Mouse (Mus musculus): Measurements from ENCODE around the gene Ccdc18. TPM values are rescaled to one million over a fixed set of nuclear protein-coding genes. Genes with fewer than 3 reads are reported as not detected.

The Ccdc18 gene
- polyA plus RNA-seq, 1 experiment from 2014 or later: 5.7 TPM

DNA sequence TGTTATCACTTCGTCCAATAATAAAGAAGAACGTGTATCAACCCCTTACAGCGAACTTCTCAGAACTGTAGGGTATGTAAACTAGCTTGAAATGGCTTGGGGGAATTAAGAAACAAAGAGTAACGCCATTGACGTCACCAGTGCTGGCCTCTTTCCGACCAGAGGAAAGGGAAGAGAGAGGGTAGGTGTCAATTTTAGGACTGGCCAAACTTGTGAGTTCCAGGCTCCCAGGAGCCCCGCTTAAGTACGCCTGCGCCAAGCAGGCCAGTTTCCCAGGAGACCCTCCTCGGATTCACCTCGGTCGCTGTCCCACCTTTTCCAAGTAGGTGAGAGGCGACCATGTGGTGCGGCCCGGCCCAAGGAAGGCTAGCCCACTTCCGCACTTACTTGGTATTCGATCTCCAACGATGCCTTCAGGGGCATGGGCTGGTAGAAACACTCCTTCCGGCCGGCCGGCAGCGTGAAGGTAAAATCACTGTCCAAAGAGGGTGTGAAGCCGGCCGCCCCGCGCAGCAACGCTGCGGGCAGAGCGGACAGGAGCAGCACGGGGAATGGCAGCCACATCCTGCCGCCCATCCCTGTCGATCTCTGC is 730 bp upstream of the Ccdc18 start:
- Histone ChIP-seq H3K4me2 (ENCODE audit: low read length) (peak overlapping the region; percentile 67), H3K27ac (ENCODE audit: low read length) (peak overlapping the region; percentile 82), H3K4me1 (replicated peaks; ENCODE audit: control insufficient read depth, insufficient read depth, low read length) (peaks cover 14% of the 10 kb centered on the region), H3K36me3 (ENCODE audit: control insufficient read depth, insufficient read depth) (no peaks in the 10 kb centered on the region), H3K4me3 (replicated peaks; ENCODE audit: low read length) (peak overlapping the region; percentile 98), H3K9me3 (ENCODE audit: control insufficient read depth, low read length) (no peaks in the 10 kb centered on the region), H3K9ac (replicated peaks; ENCODE audit: low read depth, low read length) (peak overlapping the region; percentile 80), H3K27me3 (replicated peaks; ENCODE audit: control insufficient read depth, insufficient read depth, low read length) (no peaks in the 10 kb centered on the region)
- no peak; the same call in none of the 2 replicates for ATAC-seq
- WGBS: 0% methylated on average over 32 of the region's 32 CpGs

DNA sequence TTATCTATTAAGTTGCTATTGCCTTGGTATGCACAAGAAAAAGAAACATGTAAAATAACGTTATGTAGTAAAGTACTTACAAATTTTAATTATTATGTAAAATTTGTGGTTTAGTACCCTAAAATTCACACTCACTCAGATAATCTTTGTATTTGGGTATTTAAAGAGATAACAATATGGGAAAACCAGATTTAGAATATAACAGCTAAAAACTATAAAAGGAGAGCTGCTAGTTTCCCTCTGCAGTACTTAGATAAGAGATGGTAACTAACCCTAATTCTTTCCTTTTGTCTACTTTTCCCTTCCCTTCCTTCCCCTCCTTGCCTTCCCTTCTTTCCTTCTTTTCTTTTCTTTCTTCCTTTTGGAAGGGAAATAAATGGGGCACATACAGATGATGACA is 19.9 kb downstream of the Ccdc18 start:
- Histone ChIP-seq H3K36me3 (ENCODE audit: control insufficient read depth, insufficient read depth) (no peaks in the 10 kb centered on the region), H3K9me3 (ENCODE audit: control insufficient read depth, low read length) (no peaks in the 10 kb centered on the region), H3K4me2 (ENCODE audit: low read length) (no peak overlapping the region), H3K27ac (ENCODE audit: low read length) (no peak overlapping the region), H3K4me3 (replicated peaks; ENCODE audit: low read length) (no peak overlapping the region), H3K27me3 (replicated peaks; ENCODE audit: control insufficient read depth, insufficient read depth, low read length) (no peaks in the 10 kb centered on the region), H3K4me1 (replicated peaks; ENCODE audit: control insufficient read depth, insufficient read depth, low read length) (no peaks in the 10 kb centered on the region), H3K9ac (replicated peaks; ENCODE audit: low read depth, low read length) (no peak overlapping the region)
- no peak for ATAC-seq
- WGBS: 90% methylated on average over 1 of the region's 1 CpGs

DNA sequence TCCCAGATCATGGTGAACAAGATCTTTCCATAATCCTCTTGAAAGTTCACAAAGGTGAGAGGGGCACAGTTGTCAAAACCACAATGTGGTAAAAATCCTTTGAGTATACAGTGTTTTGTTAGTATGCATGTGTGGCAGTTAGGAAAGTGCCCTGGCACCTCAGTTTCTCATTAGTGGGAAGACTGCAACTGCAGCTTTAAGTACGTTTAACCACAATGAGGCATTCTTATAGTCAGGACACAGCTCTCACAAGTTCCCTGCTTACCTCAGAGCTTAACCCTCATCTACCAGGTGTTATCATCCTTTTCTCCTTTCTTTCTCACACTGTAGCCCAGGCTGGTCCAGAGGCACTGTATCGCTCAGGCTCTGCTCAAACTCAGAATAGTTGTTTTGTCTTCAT is 28.1 kb downstream of the Ccdc18 start:
- Histone ChIP-seq H3K4me2 (ENCODE audit: low read length) (no peak overlapping the region), H3K4me1 (replicated peaks; ENCODE audit: control insufficient read depth, insufficient read depth, low read length) (no peaks in the 10 kb centered on the region), H3K36me3 (ENCODE audit: control insufficient read depth, insufficient read depth) (no peaks in the 10 kb centered on the region), H3K27me3 (replicated peaks; ENCODE audit: control insufficient read depth, insufficient read depth, low read length) (no peaks in the 10 kb centered on the region), H3K9me3 (ENCODE audit: control insufficient read depth, low read length) (no peaks in the 10 kb centered on the region), H3K27ac (ENCODE audit: low read length) (no peak overlapping the region), H3K4me3 (replicated peaks; ENCODE audit: low read length) (no peak overlapping the region), H3K9ac (replicated peaks; ENCODE audit: low read depth, low read length) (no peak overlapping the region)
- ATAC-seq: no peak
- WGBS: 78% methylated on average over 2 of the region's 2 CpGs

DNA sequence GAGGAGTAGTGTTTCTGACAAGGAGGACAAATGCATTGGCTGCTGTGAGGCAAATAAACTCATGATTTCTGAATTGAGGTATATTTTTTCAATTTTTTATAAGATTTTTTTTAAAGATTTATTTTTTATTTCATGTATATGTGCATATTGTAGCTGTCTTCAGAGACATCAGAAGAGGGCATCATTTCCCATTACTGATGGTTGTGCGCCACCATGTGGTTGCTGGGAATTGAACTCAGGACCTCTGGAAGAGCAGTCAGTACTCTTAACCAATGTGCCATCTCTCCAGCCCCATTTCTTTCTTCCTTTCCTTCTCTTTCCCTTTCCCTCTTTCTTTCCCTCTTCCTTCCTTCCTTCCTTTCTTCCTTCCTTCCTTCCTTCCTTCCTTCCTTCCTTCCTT is 31.0 kb downstream of the Ccdc18 start:
- no peaks in the 10 kb centered on the region for H3K4me1 ChIP-seq (replicated peaks; ENCODE audit: control insufficient read depth, insufficient read depth, low read length)
- WGBS: 30% methylated on average over 1 of the region's 1 CpGs
- H3K9ac ChIP-seq (replicated peaks; ENCODE audit: low read depth, low read length): no peak overlapping the region
- H3K36me3 ChIP-seq (ENCODE audit: control insufficient read depth, insufficient read depth): no peaks in the 10 kb centered on the region
- H3K4me2 ChIP-seq (ENCODE audit: low read length): no peak overlapping the region
- ATAC-seq: no peak
- H3K9me3 ChIP-seq (ENCODE audit: control insufficient read depth, low read length): no peaks in the 10 kb centered on the region
- H3K27me3 ChIP-seq (replicated peaks; ENCODE audit: control insufficient read depth, insufficient read depth, low read length): no peaks in the 10 kb centered on the region
- H3K4me3 ChIP-seq (replicated peaks; ENCODE audit: low read length): no peak overlapping the region
- no peak overlapping the region for H3K27ac ChIP-seq (ENCODE audit: low read length)

DNA sequence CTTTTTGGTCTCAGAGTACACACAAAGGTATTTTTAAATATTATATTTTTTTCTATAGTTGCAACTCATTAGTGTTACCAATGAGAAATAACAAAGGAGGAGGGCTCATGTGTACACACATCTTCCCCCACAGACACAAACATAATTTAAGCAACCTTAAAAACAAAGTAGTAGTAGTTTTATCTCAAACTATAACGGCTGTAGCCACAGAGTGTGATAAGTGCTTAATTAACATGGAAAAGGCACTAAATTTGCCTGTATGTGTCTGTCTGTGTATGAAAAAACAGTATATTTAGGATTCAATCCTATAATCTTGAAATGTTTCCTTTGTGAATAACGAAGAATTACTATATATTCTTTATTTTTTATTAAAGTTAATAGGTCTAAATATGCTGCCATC is 51.4 kb downstream of the Ccdc18 start:
- Histone ChIP-seq H3K4me2 (ENCODE audit: low read length) (no peak overlapping the region), H3K4me3 (replicated peaks; ENCODE audit: low read length) (no peak overlapping the region), H3K36me3 (ENCODE audit: control insufficient read depth, insufficient read depth) (no peaks in the 10 kb centered on the region), H3K27ac (ENCODE audit: low read length) (no peak overlapping the region), H3K9me3 (ENCODE audit: control insufficient read depth, low read length) (no peaks in the 10 kb centered on the region), H3K4me1 (replicated peaks; ENCODE audit: control insufficient read depth, insufficient read depth, low read length) (no peaks in the 10 kb centered on the region), H3K27me3 (replicated peaks; ENCODE audit: control insufficient read depth, insufficient read depth, low read length) (no peaks in the 10 kb centered on the region), H3K9ac (replicated peaks; ENCODE audit: low read depth, low read length) (no peak overlapping the region)
- ATAC-seq: no peak
- WGBS: 82% methylated on average over 2 of the region's 2 CpGs

DNA sequence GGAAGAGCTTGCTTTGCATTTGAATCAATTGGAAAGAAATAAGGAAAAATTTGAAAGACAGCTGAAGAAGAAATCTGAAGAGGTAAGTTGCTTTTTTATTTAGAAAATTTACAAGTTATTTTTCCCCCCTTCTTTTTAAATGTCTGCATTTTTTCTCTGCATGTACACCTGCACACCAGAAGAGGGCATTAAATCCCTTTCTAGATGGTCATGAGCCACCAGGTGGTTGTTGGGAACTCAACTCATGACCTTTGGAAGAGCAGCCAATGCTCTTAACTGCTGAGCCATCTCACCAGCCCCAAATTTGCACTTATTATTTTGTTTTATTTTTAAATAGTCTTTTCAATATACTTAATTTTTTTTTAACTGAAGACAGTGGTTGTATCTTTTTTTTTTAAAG is 56.3 kb downstream of the Ccdc18 start:
- no peak for ATAC-seq
- Histone ChIP-seq H3K4me1 (replicated peaks; ENCODE audit: control insufficient read depth, insufficient read depth, low read length) (no peaks in the 10 kb centered on the region), H3K27ac (ENCODE audit: low read length) (no peak overlapping the region), H3K9ac (replicated peaks; ENCODE audit: low read depth, low read length) (no peak overlapping the region), H3K4me3 (replicated peaks; ENCODE audit: low read length) (no peak overlapping the region), H3K9me3 (ENCODE audit: control insufficient read depth, low read length) (no peaks in the 10 kb centered on the region), H3K4me2 (ENCODE audit: low read length) (no peak overlapping the region), H3K27me3 (replicated peaks; ENCODE audit: control insufficient read depth, insufficient read depth, low read length) (no peaks in the 10 kb centered on the region), H3K36me3 (ENCODE audit: control insufficient read depth, insufficient read depth) (no peaks in the 10 kb centered on the region)

DNA sequence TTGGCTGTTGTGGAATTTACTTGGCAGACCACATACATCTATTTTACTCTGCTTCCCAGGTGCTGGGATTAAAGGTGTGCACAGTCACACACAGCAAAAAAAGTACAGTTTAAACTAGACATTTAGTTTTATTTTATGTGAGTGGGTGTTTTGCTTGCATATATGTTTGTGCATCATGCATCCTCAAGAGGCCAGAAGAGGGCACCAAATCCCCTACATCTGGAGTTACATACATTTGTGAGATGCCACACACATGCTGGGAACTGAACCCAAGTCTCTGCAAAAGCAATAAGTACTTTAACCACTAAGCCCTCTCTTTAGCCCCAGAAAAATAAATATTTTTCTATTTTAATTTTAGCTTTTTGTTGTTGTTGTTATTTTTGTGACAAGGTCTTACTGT is 73.3 kb downstream of the Ccdc18 start:
- no peak overlapping the region for H3K4me2 ChIP-seq (ENCODE audit: low read length)
- H3K4me3 ChIP-seq (replicated peaks; ENCODE audit: low read length): no peak overlapping the region
- no peak overlapping the region for H3K9ac ChIP-seq (replicated peaks; ENCODE audit: low read depth, low read length)
- no peak for ATAC-seq
- no peaks in the 10 kb centered on the region for H3K9me3 ChIP-seq (ENCODE audit: control insufficient read depth, low read length)
- no peaks in the 10 kb centered on the region for H3K4me1 ChIP-seq (replicated peaks; ENCODE audit: control insufficient read depth, insufficient read depth, low read length)
- H3K27ac ChIP-seq (ENCODE audit: low read length): no peak overlapping the region
- H3K36me3 ChIP-seq (ENCODE audit: control insufficient read depth, insufficient read depth): no peaks in the 10 kb centered on the region
- no peaks in the 10 kb centered on the region for H3K27me3 ChIP-seq (replicated peaks; ENCODE audit: control insufficient read depth, insufficient read depth, low read length)

DNA sequence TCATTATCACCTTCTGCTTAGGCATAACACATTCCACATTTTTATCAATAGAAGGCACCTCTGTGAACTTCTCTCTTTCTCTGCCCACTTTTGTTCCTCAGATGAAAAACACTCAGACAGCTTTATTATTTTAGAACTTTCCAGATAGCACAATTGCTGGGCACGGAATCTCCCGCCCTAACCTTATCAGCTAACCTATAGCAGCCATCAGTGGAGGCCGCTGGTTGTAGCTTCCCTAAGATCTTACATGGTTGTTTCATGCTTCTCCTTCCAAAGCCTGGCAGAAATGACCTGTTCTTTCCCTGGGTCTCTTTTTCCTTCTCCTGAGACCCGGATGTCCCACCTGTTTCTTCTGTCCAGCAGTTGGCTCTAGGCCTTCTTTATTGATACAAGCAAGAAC is 78.8 kb downstream of the Ccdc18 start:
- no peaks in the 10 kb centered on the region for H3K9me3 ChIP-seq (ENCODE audit: control insufficient read depth, low read length)
- no peak overlapping the region for H3K4me2 ChIP-seq (ENCODE audit: low read length)
- H3K36me3 ChIP-seq (ENCODE audit: control insufficient read depth, insufficient read depth): no peaks in the 10 kb centered on the region
- ATAC-seq: no peak
- H3K4me3 ChIP-seq (replicated peaks; ENCODE audit: low read length): no peak overlapping the region
- H3K4me1 ChIP-seq (replicated peaks; ENCODE audit: control insufficient read depth, insufficient read depth, low read length): no peaks in the 10 kb centered on the region
- H3K9ac ChIP-seq (replicated peaks; ENCODE audit: low read depth, low read length): no peak overlapping the region
- 93% methylated on average over 4 of the region's 4 CpGs for WGBS
- no peaks in the 10 kb centered on the region for H3K27me3 ChIP-seq (replicated peaks; ENCODE audit: control insufficient read depth, insufficient read depth, low read length)
- H3K27ac ChIP-seq (ENCODE audit: low read length): no peak overlapping the region

DNA sequence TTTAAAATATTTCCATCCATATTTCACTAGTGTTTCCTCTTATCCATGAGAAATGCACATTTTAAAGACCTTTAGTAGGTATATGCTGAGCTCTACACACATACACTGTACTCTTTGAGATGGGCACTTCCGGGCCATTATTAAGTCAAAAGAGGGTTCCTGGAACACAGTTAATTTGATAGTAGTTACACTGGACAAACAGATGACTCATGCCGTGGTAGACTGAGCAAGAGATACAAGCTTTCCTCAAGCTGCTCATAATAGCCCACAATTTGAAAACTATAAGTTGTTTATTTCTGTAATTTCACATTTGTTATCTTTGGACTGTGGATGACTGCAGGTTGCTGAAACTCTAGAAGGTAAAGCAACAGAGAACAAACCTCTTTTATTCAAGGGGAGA is 82.3 kb downstream of the Ccdc18 start:
- no peak overlapping the region for H3K4me3 ChIP-seq (replicated peaks; ENCODE audit: low read length)
- WGBS: 97% methylated on average over 2 of the region's 2 CpGs
- H3K4me2 ChIP-seq (ENCODE audit: low read length): no peak overlapping the region
- H3K9me3 ChIP-seq (ENCODE audit: control insufficient read depth, low read length): no peaks in the 10 kb centered on the region
- no peaks in the 10 kb centered on the region for H3K4me1 ChIP-seq (replicated peaks; ENCODE audit: control insufficient read depth, insufficient read depth, low read length)
- no peaks in the 10 kb centered on the region for H3K27me3 ChIP-seq (replicated peaks; ENCODE audit: control insufficient read depth, insufficient read depth, low read length)
- no peak overlapping the region for H3K9ac ChIP-seq (replicated peaks; ENCODE audit: low read depth, low read length)
- no peaks in the 10 kb centered on the region for H3K36me3 ChIP-seq (ENCODE audit: control insufficient read depth, insufficient read depth)
- no peak for ATAC-seq
- H3K27ac ChIP-seq (ENCODE audit: low read length): no peak overlapping the region

DNA sequence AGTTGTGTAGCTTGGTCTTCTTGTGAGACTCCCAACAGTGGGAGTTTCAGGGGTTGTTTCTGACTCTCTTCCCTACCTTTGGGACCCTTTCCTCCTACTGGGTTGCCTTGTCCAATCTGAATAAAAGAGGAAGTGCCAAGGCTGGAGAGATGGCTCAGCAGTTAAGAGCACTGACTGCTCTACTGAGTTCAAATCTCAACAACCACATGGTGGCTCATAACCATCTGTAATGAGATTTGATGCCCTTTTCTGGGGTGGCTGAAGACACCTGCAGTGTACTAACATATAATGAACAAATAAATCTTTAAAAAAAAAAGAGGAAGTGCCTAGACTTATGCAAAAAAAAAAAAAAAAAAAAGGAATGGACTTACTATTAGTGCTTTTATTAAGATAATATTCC is 91.4 kb downstream of the Ccdc18 start:
- Histone ChIP-seq H3K9ac (replicated peaks; ENCODE audit: low read depth, low read length) (no peak overlapping the region), H3K4me3 (replicated peaks; ENCODE audit: low read length) (no peak overlapping the region), H3K9me3 (ENCODE audit: control insufficient read depth, low read length) (no peaks in the 10 kb centered on the region), H3K27ac (ENCODE audit: low read length) (no peak overlapping the region), H3K36me3 (ENCODE audit: control insufficient read depth, insufficient read depth) (no peaks in the 10 kb centered on the region), H3K27me3 (replicated peaks; ENCODE audit: control insufficient read depth, insufficient read depth, low read length) (no peaks in the 10 kb centered on the region), H3K4me2 (ENCODE audit: low read length) (no peak overlapping the region), H3K4me1 (replicated peaks; ENCODE audit: control insufficient read depth, insufficient read depth, low read length) (no peaks in the 10 kb centered on the region)
- no peak for ATAC-seq
